Mouse (Mus musculus) left cerebral cortex, postnatal 25 days (tissue): Measurements from ENCODE around the gene Mrpl55. TPM values are rescaled to one million over a fixed set of nuclear protein-coding genes. Genes with fewer than 3 reads are reported as not detected.

ENCODE experiments used
- DNase-seq, 2 experiments: peaks; one replicate each; pipeline ENCODE4 v3.0.0; 2022; ENCODE audit warnings: low spot score in 2 of 2, mixed read lengths in 1 of 2
- intact Hi-C: fragments of 180-260 bp; cut with DNase I; formaldehyde crosslinking; loops from one replicate; pipeline ENCODE4 v1.15.1; 2025
- total RNA-seq, 2 experiments: library from RNA; stranded (reverse); gene quantifications; 2 replicates each; pipeline ENCODE4 v1.2.3; 2021

Gene Mrpl55
- 10 to 100 TPM; 35.4 to 38.6 TPM for total RNA-seq

DNA sequence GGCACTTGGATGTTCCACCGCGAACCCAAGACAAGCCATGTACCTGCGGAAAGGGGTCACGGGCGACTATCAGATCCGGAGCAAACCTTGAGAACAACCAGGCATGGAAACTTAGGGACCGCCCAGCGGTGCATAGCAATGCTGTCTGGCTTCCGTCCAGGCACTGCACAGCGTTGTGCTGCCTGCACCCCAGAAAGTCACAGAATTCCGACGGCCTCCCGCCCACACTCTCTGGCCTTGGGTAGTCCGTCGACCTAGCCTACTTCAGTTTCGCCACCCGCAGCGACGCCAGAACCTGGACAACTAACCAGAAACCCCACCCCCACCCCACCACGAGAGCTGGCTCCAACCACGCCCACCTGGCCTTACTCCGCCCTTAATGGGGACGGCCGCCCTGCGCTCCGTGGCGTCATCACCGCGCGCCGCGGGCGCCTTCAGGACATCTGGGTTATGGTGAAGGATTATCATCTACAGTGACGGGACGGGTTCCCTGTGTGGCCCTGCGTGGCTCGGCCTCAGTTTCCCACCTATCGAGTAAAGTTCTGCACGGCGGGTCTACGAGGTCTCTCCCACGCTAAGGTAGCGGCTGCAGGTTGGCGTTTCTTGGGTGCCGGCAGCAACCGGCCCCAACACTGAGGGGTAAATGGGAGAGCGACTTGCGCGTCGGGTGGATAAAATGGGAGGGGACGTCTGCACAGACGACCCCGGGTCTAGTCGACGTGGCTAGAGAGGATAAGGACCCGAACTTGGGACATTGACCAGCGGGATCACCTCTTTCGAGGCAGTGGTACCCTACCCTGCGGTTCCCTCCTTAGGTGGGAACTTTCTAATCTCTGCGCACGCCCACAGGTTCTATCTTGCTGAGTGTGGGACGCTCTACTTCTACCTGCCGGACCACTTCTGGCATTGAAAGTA is at the start of gene Mrpl55:
TSS of gene Mrpl55 (plus strand) at position 406 of the 915 bp plus-strand sequence.
- peak; percentile 94 to 95 for DNase-seq
- intact Hi-C loops: no loop called here

DNA sequence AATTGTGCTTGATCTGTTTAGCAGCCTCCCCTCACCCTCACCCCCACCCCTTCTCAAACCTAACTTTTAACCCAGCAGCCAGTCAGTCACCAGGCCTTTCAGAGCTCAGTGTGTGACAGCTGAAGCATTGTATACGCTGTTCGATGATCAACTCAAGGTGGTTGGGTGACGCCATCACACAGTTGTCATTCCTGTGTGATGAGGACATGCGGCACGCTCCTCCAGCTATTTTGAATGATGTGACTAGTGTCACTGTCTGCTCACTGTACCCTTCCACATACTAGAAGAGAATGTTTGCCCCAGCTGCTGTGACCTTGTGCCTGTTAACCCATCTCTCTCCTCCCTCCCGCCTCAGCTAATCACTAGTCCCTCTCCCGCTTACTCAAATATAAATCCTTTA is 48.1 kb upstream of the Mrpl55 start:
- DNase-seq: no peak
- intact Hi-C loops: no loop called here

DNA sequence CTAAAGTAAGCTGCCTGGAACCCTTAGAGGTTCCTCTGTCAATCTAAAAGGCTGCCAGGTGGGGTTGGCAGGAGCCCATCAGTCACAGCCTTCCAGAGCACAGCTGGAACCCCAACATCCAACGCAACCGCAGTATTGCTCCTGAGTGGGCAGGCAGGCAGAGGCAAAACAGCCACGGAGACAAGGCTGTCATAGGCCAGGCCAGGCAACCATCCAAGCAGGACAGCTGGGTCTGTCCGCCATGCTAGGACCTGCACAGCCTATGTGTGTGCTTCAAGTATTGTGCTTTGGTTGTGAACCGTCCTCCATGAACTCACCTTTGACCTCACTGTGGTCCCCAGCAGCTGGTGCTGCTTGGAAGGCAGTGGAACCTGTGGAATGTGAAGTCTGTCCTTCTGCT is 46.4 kb upstream of the Mrpl55 start:
- DNase-seq: no peak
- intact Hi-C loops: no loop called here

- DNase-seq: no peak
- intact Hi-C loops: no loop called here
Measured at GRCm38 (mm10) chr11:59159099-59159498, 43.2 kb upstream of the Mrpl55 start.

- intact Hi-C loops: no loop called here
- no peak for DNase-seq
Measured at GRCm38 (mm10) chr11:59159558-59159957, 42.7 kb upstream of the Mrpl55 start.

DNA sequence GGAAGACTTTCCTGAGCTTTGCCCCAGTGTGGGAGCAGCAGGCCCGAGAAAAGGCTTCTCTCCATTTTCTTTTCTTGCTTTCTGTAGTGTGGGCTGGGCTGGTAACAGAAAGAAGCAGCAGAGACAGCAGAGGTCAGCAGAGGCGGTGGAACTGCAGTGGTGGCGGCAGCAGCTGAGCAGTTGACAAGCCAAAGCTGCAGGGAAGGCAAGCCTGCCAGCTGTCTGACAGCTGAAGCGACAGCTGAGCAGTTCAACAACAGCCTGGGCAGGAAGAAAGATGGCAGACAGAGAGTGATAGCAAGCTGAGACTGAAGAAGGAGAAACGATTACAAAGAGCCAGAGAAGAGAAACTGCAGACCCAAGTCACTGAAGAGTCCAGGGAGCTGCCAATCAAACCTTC is 40.9 kb upstream of the Mrpl55 start:
- intact Hi-C loops: no loop called here
- DNase-seq: no peak

DNA sequence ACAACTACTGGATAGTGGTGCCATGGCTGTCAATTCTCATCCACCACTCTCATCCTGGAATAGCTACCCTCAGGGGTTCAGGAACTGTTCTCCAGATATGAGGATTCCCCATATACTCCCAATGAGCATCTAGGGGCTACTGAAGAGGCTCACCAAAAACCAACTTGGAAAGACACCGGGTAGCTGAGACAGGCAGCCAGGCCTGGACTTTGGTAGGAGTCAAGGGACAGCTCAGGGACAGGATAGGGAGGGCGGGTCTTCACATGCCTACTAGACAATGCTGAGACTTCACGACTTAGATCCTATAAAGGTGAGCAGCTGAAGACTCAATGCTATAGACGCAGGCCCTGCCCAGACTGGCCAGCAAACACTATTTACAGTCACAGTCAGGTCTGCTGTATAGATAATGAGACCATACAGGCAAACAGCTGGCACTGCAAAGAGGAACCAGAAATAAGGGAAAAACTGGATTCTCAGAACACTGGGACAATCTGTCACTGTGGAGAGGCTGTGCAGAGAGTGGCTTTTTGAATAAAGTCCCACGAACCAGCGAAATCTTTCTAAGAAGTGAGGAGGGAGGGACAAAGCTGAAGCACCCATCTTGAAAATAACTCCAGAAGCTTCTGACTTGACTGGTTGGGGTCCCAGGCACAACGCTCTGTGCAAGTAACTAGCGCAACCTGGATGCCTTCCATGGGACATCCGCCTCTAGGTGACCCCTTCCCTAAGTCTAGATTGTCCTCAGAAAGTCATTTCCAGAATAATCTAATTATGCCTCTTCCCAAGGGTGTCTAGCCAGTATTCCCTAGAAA is 39.6 kb upstream of the Mrpl55 start:
- no peak for DNase-seq
- intact Hi-C loops: no loop called here

- intact Hi-C loops: no loop called here
- peak; percentile 99 to 100 for DNase-seq
Measured at GRCm38 (mm10) chr11:59163255-59164236, 38.7 kb upstream of the Mrpl55 start, which contains the start of gene Iba57. Gene Iba57 (minus strand): TSS chr11:59163739.

DNA sequence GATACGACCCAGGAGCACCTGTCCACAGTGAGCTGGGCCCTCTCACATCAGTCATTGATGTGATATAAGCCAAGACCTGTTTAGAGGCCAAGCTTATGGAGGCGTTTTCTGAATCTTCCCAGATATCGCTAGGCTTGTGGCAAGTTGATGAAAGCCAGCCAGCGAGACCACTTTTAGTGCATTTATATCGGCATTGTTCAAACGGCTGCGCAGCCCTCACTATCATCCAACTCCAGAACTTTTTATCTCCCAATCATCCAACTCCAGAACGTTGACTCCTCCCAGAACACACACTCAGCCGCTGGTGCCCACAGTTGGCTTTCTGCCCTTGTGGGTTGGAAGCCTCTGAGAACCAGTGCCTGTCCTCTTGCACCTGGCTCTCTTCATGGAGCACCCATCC is 37.9 kb upstream of the Mrpl55 start:
- DNase-seq: no peak
- intact Hi-C loops: no loop called here

DNA sequence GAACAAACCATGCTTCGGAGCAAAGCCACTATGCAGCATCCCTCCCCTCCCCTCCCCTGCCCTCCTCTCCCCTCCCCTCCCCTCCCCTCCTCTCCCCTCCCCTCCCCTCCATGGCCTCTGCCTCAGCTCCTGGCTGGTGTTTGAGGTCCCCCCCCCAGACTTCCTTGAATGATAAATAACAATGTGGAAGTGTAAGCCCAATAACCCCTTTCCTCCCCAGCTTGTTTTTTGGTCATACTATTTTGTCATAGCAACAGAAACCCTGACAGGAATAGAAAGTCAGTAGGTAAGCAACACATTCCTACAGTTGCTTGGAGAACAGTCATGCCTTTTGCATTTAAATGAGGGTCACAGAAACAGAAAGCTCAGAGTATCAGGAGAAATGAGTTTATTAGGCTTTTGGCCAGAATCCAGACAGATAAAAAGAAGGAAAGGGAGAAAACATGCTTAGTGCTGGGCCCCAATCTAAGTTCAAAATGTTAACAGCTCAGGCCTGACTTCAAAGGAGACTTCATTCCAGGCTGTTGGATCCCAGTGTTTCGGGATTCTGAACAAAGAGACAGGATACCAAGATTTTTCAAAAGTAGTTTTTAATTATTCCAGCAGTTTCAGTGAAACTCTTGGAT is 36.6 kb upstream of the Mrpl55 start:
- no peak for DNase-seq
- intact Hi-C loops: no loop called here

GRCm38 (mm10) chr11:59169807-59170206 is 32.5 kb upstream of the Mrpl55 start:
- intact Hi-C loops: loop anchor here (5.0 kb wide), 1 partner anchor 107 kb away; no protein-coding TSS in a partner anchor
- DNase-seq: no peak

DNA sequence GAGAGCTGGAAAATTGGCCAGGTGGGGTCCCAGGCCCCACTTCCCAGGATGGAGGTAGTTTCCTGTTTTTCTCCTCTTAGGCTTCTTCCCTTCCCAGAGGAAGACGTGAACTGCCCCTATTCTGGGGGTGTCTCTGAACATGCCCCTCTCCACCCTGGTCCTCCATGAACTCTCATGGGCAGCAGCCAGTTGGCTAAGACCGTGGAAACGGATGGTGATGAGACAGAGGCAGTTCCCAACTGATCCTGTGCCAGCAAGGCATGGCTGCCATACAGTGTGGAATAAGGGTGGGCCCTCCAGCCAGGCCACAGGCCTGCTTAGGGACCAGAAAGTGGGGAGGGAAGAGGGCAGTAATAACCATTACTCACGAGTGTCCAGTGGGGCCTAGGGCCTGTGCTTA is 31.7 kb upstream of the Mrpl55 start:
- intact Hi-C loops: loop anchor here (5.0 kb wide), 1 partner anchor 107 kb away; no protein-coding TSS in a partner anchor
- DNase-seq: no peak

DNA sequence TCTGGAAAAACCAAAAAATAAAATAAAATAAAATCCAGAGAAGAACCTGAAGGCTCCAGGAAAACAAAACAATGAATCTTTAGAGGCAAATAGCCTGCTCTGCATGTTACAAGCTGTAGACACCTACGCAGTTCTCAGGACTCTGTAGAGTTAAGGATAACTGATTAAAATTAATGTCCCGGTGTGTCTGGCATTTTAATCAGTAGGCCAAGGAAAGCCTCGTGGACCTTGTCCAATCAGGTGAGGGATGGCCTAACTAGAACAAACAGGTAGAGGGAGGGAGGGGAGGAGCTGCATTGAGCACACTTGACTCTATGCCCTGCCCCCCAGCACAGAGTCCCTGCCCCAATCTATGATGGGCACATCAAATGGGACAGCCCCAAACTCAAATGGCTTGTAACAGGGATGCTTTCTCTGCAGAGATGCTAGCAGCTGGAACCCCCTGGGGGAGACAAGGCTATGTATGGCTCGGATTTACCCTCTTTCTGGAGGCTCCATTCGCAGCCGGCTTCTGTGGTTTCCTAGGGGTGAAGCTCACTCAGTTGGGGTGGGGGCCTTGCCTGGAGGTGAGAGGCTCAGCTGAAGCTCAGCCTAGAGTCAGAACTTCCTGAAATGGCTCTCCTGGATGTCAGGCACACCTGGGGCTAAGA is 28.0 kb upstream of the Mrpl55 start:
- no peak for DNase-seq
- intact Hi-C loops: loop anchor here (5.0 kb wide), 1 partner anchor 103 kb away; no protein-coding TSS in a partner anchor

- DNase-seq: no peak
- intact Hi-C loops: no loop called here
Measured at GRCm38 (mm10) chr11:59176475-59176874, 25.8 kb upstream of the Mrpl55 start.

GRCm38 (mm10) chr11:59176921-59177320 is 25.4 kb upstream of the Mrpl55 start:
- intact Hi-C loops: no loop called here
- DNase-seq: no peak

DNA sequence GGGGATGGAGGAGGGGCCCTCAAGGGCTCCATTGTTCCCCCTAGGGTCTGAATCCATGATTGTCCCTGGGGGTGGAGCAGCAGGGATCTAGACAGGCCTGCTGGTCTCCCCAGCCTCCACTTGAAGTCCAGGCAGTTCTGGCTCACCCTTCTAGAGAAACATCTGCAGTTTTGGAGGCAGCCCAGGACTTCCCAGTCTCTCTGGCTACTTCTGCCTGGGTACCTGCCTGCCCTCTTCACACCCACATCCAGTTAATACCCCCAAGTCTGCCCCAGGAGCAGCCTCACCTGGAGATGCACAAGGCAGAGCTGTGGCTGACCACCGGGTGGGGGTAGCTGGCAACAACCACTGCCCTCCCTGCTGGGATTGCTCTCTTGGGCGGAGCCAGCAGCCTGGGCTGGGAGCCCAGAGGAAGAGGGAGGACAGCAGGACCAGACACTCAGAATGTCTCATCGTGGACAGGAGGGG is 19.4 kb upstream of the Mrpl55 start, which contains the start of gene Gjc2:
TSS of gene Gjc2 (minus strand) at position 350 of the 468 bp plus-strand sequence.
- intact Hi-C loops: loop anchor here (2.0 to 5.0 kb wide), 2 partner anchors 84 to 216 kb away; no protein-coding TSS in a partner anchor
- peak in 1 of 2 experiments; percentile 27 for DNase-seq

- peak; percentile 46 to 56 for DNase-seq
- intact Hi-C loops: loop anchor here (2.0 to 5.0 kb wide), 2 partner anchors 85 to 217 kb away; no protein-coding TSS in a partner anchor
Measured at GRCm38 (mm10) chr11:59183821-59184220, 18.5 kb upstream of the Mrpl55 start.

- no peak for DNase-seq
- intact Hi-C loops: no loop called here
Measured at GRCm38 (mm10) chr11:59185490-59185889, 16.8 kb upstream of the Mrpl55 start.
